Mouse (Mus musculus): ENCODE measurements around the gene Srsf4. TPM values are rescaled to one million over a fixed set of nuclear protein-coding genes. Genes with fewer than 3 reads are reported as not detected.

Srsf4 gene
- polyA plus RNA-seq, 1 experiment from 2014 or later, result 147 TPM

- no peaks in the 10 kb centered on the region for H3K9me3 ChIP-seq (replicated peaks)
- no peak overlapping the region for H3K4me3 ChIP-seq
- peaks cover 71% of the 10 kb centered on the region for H3K4me1 ChIP-seq
- H3K27me3 ChIP-seq (ENCODE audit: low read depth, poor library complexity, severe bottlenecking), result no peaks in the 10 kb centered on the region
- DNase-seq (ENCODE audit: low spot score), result no peak
- WGBS, result 87% methylated on average over 1 of the region's 1 CpGs
- no peak overlapping the region for H3K27ac ChIP-seq (replicated peaks)
- H3K36me3 ChIP-seq, result peaks cover 10% of the 10 kb centered on the region
Measured at GRCm38 (mm10) chr4:131879692-131880091, 6.3 kb downstream of the Srsf4 start.

GRCm38 (mm10) chr4:131881306-131881705 is 7.9 kb downstream of the Srsf4 start:
- no peak for DNase-seq (ENCODE audit: low spot score)
- 92% methylated on average over 7 of the region's 7 CpGs for WGBS
- Histone ChIP-seq H3K4me3 (no peak overlapping the region), H3K4me1 (peaks cover 62% of the 10 kb centered on the region), H3K9me3 (replicated peaks) (no peaks in the 10 kb centered on the region), H3K36me3 (peaks cover 24% of the 10 kb centered on the region), H3K27ac (replicated peaks) (no peak overlapping the region), H3K27me3 (ENCODE audit: low read depth, poor library complexity, severe bottlenecking) (no peaks in the 10 kb centered on the region)

GRCm38 (mm10) chr4:131883571-131883970 is 10.2 kb downstream of the Srsf4 start:
- Histone ChIP-seq H3K4me1 (peaks cover 41% of the 10 kb centered on the region), H3K9me3 (replicated peaks) (no peaks in the 10 kb centered on the region), H3K27me3 (ENCODE audit: low read depth, poor library complexity, severe bottlenecking) (no peaks in the 10 kb centered on the region), H3K36me3 (peaks cover 39% of the 10 kb centered on the region), H3K4me3 (no peak overlapping the region), H3K27ac (replicated peaks) (no peak overlapping the region)
- WGBS, result 81% methylated on average over 6 of the region's 6 CpGs
- DNase-seq (ENCODE audit: low spot score), result no peak

DNA sequence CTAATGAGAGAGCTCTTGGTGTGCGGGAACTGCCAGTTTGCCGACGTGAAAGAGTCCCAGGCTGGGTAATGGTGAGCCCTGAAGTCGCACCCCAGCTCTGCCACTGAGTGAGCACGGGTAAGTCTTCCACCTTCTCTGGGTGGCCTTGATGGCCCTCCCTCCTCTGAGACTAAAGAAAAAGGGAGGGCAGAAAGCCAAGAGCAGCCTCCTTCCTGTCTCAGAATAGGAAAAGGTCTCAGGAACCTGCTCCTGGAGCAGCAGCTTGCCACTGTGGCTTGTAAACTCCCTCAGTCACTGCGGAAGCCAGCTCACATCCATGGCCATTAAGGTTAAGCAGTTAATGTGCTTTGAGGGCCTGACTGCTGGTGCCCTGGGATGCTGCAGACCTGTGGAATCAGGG is 12.0 kb downstream of the Srsf4 start:
- Histone ChIP-seq H3K36me3 (peaks cover 51% of the 10 kb centered on the region), H3K9me3 (replicated peaks) (no peaks in the 10 kb centered on the region), H3K4me1 (peaks cover 33% of the 10 kb centered on the region), H3K27me3 (ENCODE audit: low read depth, poor library complexity, severe bottlenecking) (no peaks in the 10 kb centered on the region), H3K27ac (replicated peaks) (no peak overlapping the region), H3K4me3 (no peak overlapping the region)
- DNase-seq (ENCODE audit: low spot score), result no peak
- WGBS, result 89% methylated on average over 6 of the region's 6 CpGs

- WGBS, result 87% methylated on average over 1 of the region's 1 CpGs
- H3K36me3 ChIP-seq, result peaks cover 83% of the 10 kb centered on the region
- no peak overlapping the region for H3K4me3 ChIP-seq
- no peaks in the 10 kb centered on the region for H3K27me3 ChIP-seq (ENCODE audit: low read depth, poor library complexity, severe bottlenecking)
- no peak overlapping the region for H3K27ac ChIP-seq (replicated peaks)
- peaks cover 19% of the 10 kb centered on the region for H3K4me1 ChIP-seq
- H3K9me3 ChIP-seq (replicated peaks), result no peaks in the 10 kb centered on the region
- no peak for DNase-seq (ENCODE audit: low spot score)
Measured at GRCm38 (mm10) chr4:131888564-131888963, 15.1 kb downstream of the Srsf4 start.

- Histone ChIP-seq H3K27me3 (ENCODE audit: low read depth, poor library complexity, severe bottlenecking) (no peaks in the 10 kb centered on the region), H3K4me3 (no peak overlapping the region), H3K4me1 (peaks cover under 1% of the 10 kb centered on the region), H3K36me3 (peaks cover 82% of the 10 kb centered on the region), H3K27ac (replicated peaks) (no peak overlapping the region), H3K9me3 (replicated peaks) (no peaks in the 10 kb centered on the region)
- DNase-seq (ENCODE audit: low spot score), result no peak
- 91% methylated on average over 3 of the region's 3 CpGs for WGBS
Measured at GRCm38 (mm10) chr4:131890692-131891091, 17.3 kb downstream of the Srsf4 start.

DNA sequence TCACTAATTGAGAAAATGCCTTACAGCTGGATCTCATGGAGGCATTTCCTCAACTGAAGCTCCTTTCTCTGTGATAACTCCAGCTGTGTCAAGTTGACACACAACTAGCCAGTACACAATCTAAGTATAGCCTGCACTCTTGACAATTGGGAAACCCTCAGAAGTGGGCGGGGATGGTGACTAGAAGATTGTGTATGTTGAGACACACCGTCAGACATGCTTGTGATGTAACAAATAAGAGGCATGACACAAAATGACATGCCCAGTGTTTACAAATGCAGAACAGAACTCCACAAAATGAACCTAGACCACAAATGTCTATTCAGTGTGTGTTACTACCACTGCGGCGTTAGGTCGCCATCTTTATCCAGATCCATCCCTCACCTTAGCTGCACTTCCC is 23.7 kb downstream of the Srsf4 start:
- Histone ChIP-seq H3K4me1 (no peaks in the 10 kb centered on the region), H3K4me3 (no peak overlapping the region), H3K27ac (replicated peaks) (no peak overlapping the region), H3K27me3 (ENCODE audit: low read depth, poor library complexity, severe bottlenecking) (no peaks in the 10 kb centered on the region), H3K36me3 (peaks cover 88% of the 10 kb centered on the region), H3K9me3 (replicated peaks) (no peaks in the 10 kb centered on the region)
- WGBS, result 94% methylated on average over 5 of the region's 5 CpGs
- DNase-seq (ENCODE audit: low spot score), result no peak

GRCm38 (mm10) chr4:131897787-131898186 is 24.4 kb downstream of the Srsf4 start:
- H3K4me1 ChIP-seq, result no peaks in the 10 kb centered on the region
- peaks cover 88% of the 10 kb centered on the region for H3K36me3 ChIP-seq
- no peaks in the 10 kb centered on the region for H3K27me3 ChIP-seq (ENCODE audit: low read depth, poor library complexity, severe bottlenecking)
- H3K27ac ChIP-seq (replicated peaks), result no peak overlapping the region
- no peaks in the 10 kb centered on the region for H3K9me3 ChIP-seq (replicated peaks)
- DNase-seq (ENCODE audit: low spot score), result no peak
- 99% methylated on average over 8 of the region's 8 CpGs for WGBS
- H3K4me3 ChIP-seq, result no peak overlapping the region

DNA sequence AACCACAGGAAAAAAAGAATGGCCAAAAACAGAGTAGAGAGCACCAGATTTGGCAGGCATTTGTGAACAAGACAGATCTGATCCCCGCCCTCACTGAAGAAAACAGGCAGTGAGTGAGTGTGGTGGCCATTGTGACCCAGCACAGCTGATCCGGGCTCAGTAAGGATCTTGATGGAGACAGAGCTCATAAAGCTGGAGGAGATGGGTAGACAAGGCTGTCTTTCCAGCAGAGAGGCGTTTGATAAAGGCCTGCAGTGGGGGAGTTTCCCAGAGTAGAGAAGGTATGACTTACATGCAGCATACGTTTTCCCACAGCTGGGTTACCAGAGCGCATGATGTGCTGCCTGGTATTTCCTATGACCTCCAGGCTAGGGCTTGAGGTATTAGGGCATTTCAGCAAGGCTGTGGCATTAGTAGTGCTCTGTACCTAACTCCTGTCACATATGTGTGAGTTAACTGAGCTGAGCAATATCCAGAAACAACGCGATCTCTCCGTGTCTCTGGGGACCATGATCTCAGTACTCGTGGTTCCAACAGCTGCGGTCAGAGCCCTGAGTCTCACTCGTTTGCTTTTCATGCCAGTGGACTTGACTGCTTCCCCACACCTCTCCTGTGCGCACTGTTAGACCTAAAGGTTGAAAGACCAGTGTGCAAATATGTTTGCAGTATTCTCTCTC is 25.2 kb downstream of the Srsf4 start:
- Histone ChIP-seq H3K27me3 (ENCODE audit: low read depth, poor library complexity, severe bottlenecking) (no peaks in the 10 kb centered on the region), H3K27ac (replicated peaks) (no peak overlapping the region), H3K4me3 (no peak overlapping the region), H3K4me1 (no peaks in the 10 kb centered on the region), H3K9me3 (replicated peaks) (no peaks in the 10 kb centered on the region), H3K36me3 (peaks cover 86% of the 10 kb centered on the region)
- no peak for DNase-seq (ENCODE audit: low spot score)
- WGBS, result 92% methylated on average over 12 of the region's 12 CpGs

DNA sequence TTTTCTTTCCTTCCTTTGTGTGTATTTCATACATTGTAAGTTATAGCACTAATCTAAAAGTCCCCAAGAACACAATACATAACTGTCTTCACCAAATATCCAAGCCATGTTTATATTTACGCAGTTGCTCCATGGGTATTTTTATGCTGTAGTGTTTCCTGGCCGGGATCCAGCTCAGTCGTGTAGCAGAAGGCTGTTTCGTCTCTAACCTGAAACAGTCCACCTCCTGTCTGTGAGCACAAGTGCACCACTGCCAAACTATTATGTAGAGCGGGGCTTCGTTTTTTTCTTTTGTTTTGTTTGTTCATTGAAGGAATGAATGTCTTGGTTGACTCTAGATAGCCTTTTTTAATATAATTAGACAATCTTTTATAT is 25.8 kb downstream of the Srsf4 start:
- no peaks in the 10 kb centered on the region for H3K9me3 ChIP-seq (replicated peaks)
- no peak overlapping the region for H3K27ac ChIP-seq (replicated peaks)
- peaks cover 86% of the 10 kb centered on the region for H3K36me3 ChIP-seq
- no peak overlapping the region for H3K4me3 ChIP-seq
- no peaks in the 10 kb centered on the region for H3K4me1 ChIP-seq
- DNase-seq (ENCODE audit: low spot score), result no peak
- 98% methylated on average over 6 of the region's 6 CpGs for WGBS
- no peaks in the 10 kb centered on the region for H3K27me3 ChIP-seq (ENCODE audit: low read depth, poor library complexity, severe bottlenecking)

- Histone ChIP-seq H3K4me3 (no peak overlapping the region), H3K4me1 (no peaks in the 10 kb centered on the region), H3K9me3 (replicated peaks) (no peaks in the 10 kb centered on the region), H3K36me3 (peaks cover 93% of the 10 kb centered on the region), H3K27me3 (ENCODE audit: low read depth, poor library complexity, severe bottlenecking) (no peaks in the 10 kb centered on the region), H3K27ac (replicated peaks) (no peak overlapping the region)
- DNase-seq (ENCODE audit: low spot score), result no peak
- 92% methylated on average over 15 of the region's 15 CpGs for WGBS
Measured at GRCm38 (mm10) chr4:131901090-131901489, 27.7 kb downstream of the Srsf4 start.

DNA sequence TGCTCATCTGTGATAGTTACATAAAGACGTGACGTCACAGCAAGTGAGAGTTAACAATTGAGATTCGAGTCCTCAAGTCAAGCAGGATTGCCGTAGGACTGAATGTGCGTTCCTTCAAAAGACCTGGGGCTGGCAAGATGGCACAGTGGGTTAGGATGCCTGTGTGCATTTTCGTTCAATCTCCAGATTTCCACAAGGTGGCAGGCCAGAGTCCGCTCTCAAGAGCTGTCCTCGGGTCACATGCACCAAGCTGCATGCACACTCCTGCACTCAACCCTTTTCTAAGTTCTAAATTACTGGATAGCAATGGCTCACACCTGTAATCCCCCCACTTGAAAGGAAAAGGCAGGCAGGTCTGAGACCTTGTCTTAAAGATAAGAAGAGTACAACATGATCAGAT is 31.1 kb downstream of the Srsf4 start:
- no peak overlapping the region for H3K4me3 ChIP-seq
- 60% methylated on average over 8 of the region's 8 CpGs for WGBS
- H3K27me3 ChIP-seq (ENCODE audit: low read depth, poor library complexity, severe bottlenecking), result no peaks in the 10 kb centered on the region
- H3K4me1 ChIP-seq, result peaks cover 2% of the 10 kb centered on the region
- DNase-seq (ENCODE audit: low spot score), result peak; percentile 45
- H3K27ac ChIP-seq (replicated peaks), result no peak overlapping the region
- no peaks in the 10 kb centered on the region; the same call in 1 of the 2 replicates for H3K9me3 ChIP-seq (replicated peaks)
- peaks cover 68% of the 10 kb centered on the region for H3K36me3 ChIP-seq

- Histone ChIP-seq H3K4me3 (no peak overlapping the region), H3K36me3 (peaks cover 49% of the 10 kb centered on the region), H3K4me1 (peaks cover 21% of the 10 kb centered on the region), H3K27me3 (ENCODE audit: low read depth, poor library complexity, severe bottlenecking) (peaks cover 6% of the 10 kb centered on the region), H3K9me3 (replicated peaks) (no peaks in the 10 kb centered on the region; the same call in 1 of the 2 replicates), H3K27ac (replicated peaks) (no peak overlapping the region)
- no peak for DNase-seq (ENCODE audit: low spot score)
- 85% methylated on average over 6 of the region's 6 CpGs for WGBS
Measured at GRCm38 (mm10) chr4:131906423-131906822, 33.0 kb downstream of the Srsf4 start.

GRCm38 (mm10) chr4:131907912-131908311 is 34.5 kb downstream of the Srsf4 start:
- Histone ChIP-seq H3K36me3 (peaks cover 35% of the 10 kb centered on the region), H3K4me1 (peaks cover 24% of the 10 kb centered on the region), H3K9me3 (replicated peaks) (no peaks in the 10 kb centered on the region; the same call in 1 of the 2 replicates), H3K4me3 (no peak overlapping the region), H3K27me3 (ENCODE audit: low read depth, poor library complexity, severe bottlenecking) (peaks cover 20% of the 10 kb centered on the region), H3K27ac (replicated peaks) (no peak overlapping the region)
- DNase-seq (ENCODE audit: low spot score), result no peak
- 91% methylated on average over 3 of the region's 3 CpGs for WGBS

Measured in midbrain, embryonic 10.5 days (tissue).